Mouse (Mus musculus): Measurements from ENCODE around the gene Rnf5. TPM values are rescaled to one million over a fixed set of nuclear protein-coding genes. Genes with fewer than 3 reads are reported as not detected.

The Rnf5 gene
- polyA plus RNA-seq, 1 experiment from 2014 or later, result 80.8 TPM

GRCm38 (mm10) chr17:34578070-34578469 lies 25.4 kb downstream of the Rnf5 start:
- WGBS, result 78% methylated on average over 3 of the region's 3 CpGs
- no peak overlapping the region for H3K9ac ChIP-seq (ENCODE audit: low read depth, low read length)
- no peak for ATAC-seq (ENCODE audit: low read depth)

GRCm38 (mm10) chr17:34576577-34576976 lies 26.9 kb downstream of the Rnf5 start:
- Histone ChIP-seq H3K4me3 (ENCODE audit: low read depth, low read length) (no peak overlapping the region), H3K27me3 (replicated peaks; ENCODE audit: control insufficient read depth, insufficient read depth, low read length) (no peaks in the 10 kb centered on the region), H3K9ac (ENCODE audit: low read depth, low read length) (no peak overlapping the region), H3K4me2 (ENCODE audit: low read depth, low read length) (no peak overlapping the region), H3K4me1 (ENCODE audit: control insufficient read depth, insufficient read depth, low read length) (no peaks in the 10 kb centered on the region), H3K27ac (replicated peaks; ENCODE audit: low read depth, low read length) (no peak overlapping the region), H3K9me3 (ENCODE audit: control insufficient read depth, low read length) (no peaks in the 10 kb centered on the region), H3K36me3 (ENCODE audit: control insufficient read depth, insufficient read depth, low read length) (no peaks in the 10 kb centered on the region)
- peak; percentile 37 for DNase-seq (ENCODE audit: low spot score)
- 64% methylated on average over 5 of the region's 5 CpGs for WGBS
- ATAC-seq (ENCODE audit: low read depth), result no peak

More at GRCm38 (mm10) chr17:34578070-34578469, 25.4 kb downstream of the Rnf5 start:
- no peak overlapping the region for H3K4me2 ChIP-seq (ENCODE audit: low read depth, low read length)
- no peaks in the 10 kb centered on the region for H3K4me1 ChIP-seq (ENCODE audit: control insufficient read depth, insufficient read depth, low read length)
- no peaks in the 10 kb centered on the region for H3K9me3 ChIP-seq (ENCODE audit: control insufficient read depth, low read length)
- H3K4me3 ChIP-seq (ENCODE audit: low read depth, low read length), result no peak overlapping the region
- no peak overlapping the region for H3K27ac ChIP-seq (replicated peaks; ENCODE audit: low read depth, low read length)
- no peak for DNase-seq (ENCODE audit: low spot score)
- no peaks in the 10 kb centered on the region for H3K36me3 ChIP-seq (ENCODE audit: control insufficient read depth, insufficient read depth, low read length)
- no peaks in the 10 kb centered on the region for H3K27me3 ChIP-seq (replicated peaks; ENCODE audit: control insufficient read depth, insufficient read depth, low read length)

GRCm38 (mm10) chr17:34572361-34572760 lies 31.1 kb downstream of the Rnf5 start:
- 17% methylated on average over 14 of the region's 15 CpGs for WGBS
- Histone ChIP-seq H3K27me3 (replicated peaks; ENCODE audit: control insufficient read depth, insufficient read depth, low read length) (no peaks in the 10 kb centered on the region), H3K27ac (replicated peaks; ENCODE audit: low read depth, low read length) (no peak overlapping the region)

GRCm38 (mm10) chr17:34571875-34572274 lies 31.6 kb downstream of the Rnf5 start:
- no peak overlapping the region for H3K4me3 ChIP-seq (ENCODE audit: low read depth, low read length)
- H3K36me3 ChIP-seq (ENCODE audit: control insufficient read depth, insufficient read depth, low read length), result no peaks in the 10 kb centered on the region
- DNase-seq (ENCODE audit: low spot score) (no peak), ATAC-seq (ENCODE audit: low read depth) (no peak)
- no peak overlapping the region for H3K9ac ChIP-seq (ENCODE audit: low read depth, low read length)
- no peaks in the 10 kb centered on the region for H3K27me3 ChIP-seq (replicated peaks; ENCODE audit: control insufficient read depth, insufficient read depth, low read length)
- no peaks in the 10 kb centered on the region for H3K9me3 ChIP-seq (ENCODE audit: control insufficient read depth, low read length)
- H3K4me1 ChIP-seq (ENCODE audit: control insufficient read depth, insufficient read depth, low read length), result no peaks in the 10 kb centered on the region
- H3K27ac ChIP-seq (replicated peaks; ENCODE audit: low read depth, low read length), result no peak overlapping the region
- 10% methylated on average over 5 of the region's 5 CpGs for WGBS
- H3K4me2 ChIP-seq (ENCODE audit: low read depth, low read length), result no peak overlapping the region

More at GRCm38 (mm10) chr17:34572361-34572760, 31.1 kb downstream of the Rnf5 start:
- ATAC-seq (ENCODE audit: low read depth) (no peak), DNase-seq (ENCODE audit: low spot score) (no peak)
- Histone ChIP-seq H3K4me3 (ENCODE audit: low read depth, low read length) (no peak overlapping the region), H3K9me3 (ENCODE audit: control insufficient read depth, low read length) (no peaks in the 10 kb centered on the region), H3K4me1 (ENCODE audit: control insufficient read depth, insufficient read depth, low read length) (no peaks in the 10 kb centered on the region), H3K4me2 (ENCODE audit: low read depth, low read length) (no peak overlapping the region), H3K9ac (ENCODE audit: low read depth, low read length) (no peak overlapping the region), H3K36me3 (ENCODE audit: control insufficient read depth, insufficient read depth, low read length) (no peaks in the 10 kb centered on the region)

- Histone ChIP-seq H3K4me1 (ENCODE audit: control insufficient read depth, insufficient read depth, low read length) (no peaks in the 10 kb centered on the region), H3K36me3 (ENCODE audit: control insufficient read depth, insufficient read depth, low read length) (no peaks in the 10 kb centered on the region), H3K9me3 (ENCODE audit: control insufficient read depth, low read length) (no peaks in the 10 kb centered on the region), H3K4me3 (ENCODE audit: low read depth, low read length) (no peak overlapping the region), H3K27ac (replicated peaks; ENCODE audit: low read depth, low read length) (no peak overlapping the region), H3K27me3 (replicated peaks; ENCODE audit: control insufficient read depth, insufficient read depth, low read length) (no peaks in the 10 kb centered on the region), H3K4me2 (ENCODE audit: low read depth, low read length) (no peak overlapping the region), H3K9ac (ENCODE audit: low read depth, low read length) (no peak overlapping the region)
- no peak for DNase-seq (ENCODE audit: low spot score)
- no peak for ATAC-seq (ENCODE audit: low read depth)
- 66% methylated on average over 4 of the region's 4 CpGs for WGBS
Measured at GRCm38 (mm10) chr17:34569919-34570318, 33.6 kb downstream of the Rnf5 start.

- Histone ChIP-seq H3K4me3 (ENCODE audit: low read depth, low read length) (no peak overlapping the region), H3K36me3 (ENCODE audit: control insufficient read depth, insufficient read depth, low read length) (no peaks in the 10 kb centered on the region), H3K9me3 (ENCODE audit: control insufficient read depth, low read length) (no peaks in the 10 kb centered on the region), H3K4me1 (ENCODE audit: control insufficient read depth, insufficient read depth, low read length) (0 out of 2 replicates have a peak, but pooled peaks cover 4% of the 10 kb centered on the region), H3K27me3 (replicated peaks; ENCODE audit: control insufficient read depth, insufficient read depth, low read length) (no peaks in the 10 kb centered on the region), H3K4me2 (ENCODE audit: low read depth, low read length) (no peak overlapping the region), H3K27ac (replicated peaks; ENCODE audit: low read depth, low read length) (no peak overlapping the region), H3K9ac (ENCODE audit: low read depth, low read length) (no peak overlapping the region)
- DNase-seq (ENCODE audit: low spot score) (no peak), ATAC-seq (ENCODE audit: low read depth) (no peak)
- WGBS, result 80% methylated on average over 11 of the region's 13 CpGs
Measured at GRCm38 (mm10) chr17:34568421-34568820, 35.1 kb downstream of the Rnf5 start.

- no peak overlapping the region for H3K4me3 ChIP-seq (ENCODE audit: low read depth, low read length)
- no peak overlapping the region for H3K9ac ChIP-seq (ENCODE audit: low read depth, low read length)
- 59% methylated on average over 6 of the region's 9 CpGs for WGBS
- no peak overlapping the region for H3K27ac ChIP-seq (replicated peaks; ENCODE audit: low read depth, low read length)
- DNase-seq (ENCODE audit: low spot score) (no peak), ATAC-seq (ENCODE audit: low read depth) (no peak)
- no peaks in the 10 kb centered on the region for H3K9me3 ChIP-seq (ENCODE audit: control insufficient read depth, low read length)
- H3K27me3 ChIP-seq (replicated peaks; ENCODE audit: control insufficient read depth, insufficient read depth, low read length), result no peaks in the 10 kb centered on the region
- H3K4me2 ChIP-seq (ENCODE audit: low read depth, low read length), result no peak overlapping the region
- H3K36me3 ChIP-seq (ENCODE audit: control insufficient read depth, insufficient read depth, low read length), result no peaks in the 10 kb centered on the region
- 0 out of 2 replicates have a peak, but pooled peaks cover 4% of the 10 kb centered on the region for H3K4me1 ChIP-seq (ENCODE audit: control insufficient read depth, insufficient read depth, low read length)
Measured at GRCm38 (mm10) chr17:34567311-34567710, 36.2 kb downstream of the Rnf5 start.

- Histone ChIP-seq H3K4me3 (ENCODE audit: low read depth, low read length) (no peak overlapping the region), H3K36me3 (ENCODE audit: control insufficient read depth, insufficient read depth, low read length) (no peaks in the 10 kb centered on the region), H3K4me2 (ENCODE audit: low read depth, low read length) (peak overlapping the region; percentile 2; the same call in 1 of the 2 replicates), H3K9ac (ENCODE audit: low read depth, low read length) (no peak overlapping the region), H3K4me1 (ENCODE audit: control insufficient read depth, insufficient read depth, low read length) (0 out of 2 replicates have a peak, but pooled peaks cover 4% of the 10 kb centered on the region), H3K9me3 (ENCODE audit: control insufficient read depth, low read length) (no peaks in the 10 kb centered on the region), H3K27ac (replicated peaks; ENCODE audit: low read depth, low read length) (peak overlapping the region; percentile 19; the same call in 1 of the 2 replicates), H3K27me3 (replicated peaks; ENCODE audit: control insufficient read depth, insufficient read depth, low read length) (no peaks in the 10 kb centered on the region)
- 29% methylated on average over 3 of the region's 3 CpGs for WGBS
- no peak for ATAC-seq (ENCODE audit: low read depth)
- no peak for DNase-seq (ENCODE audit: low spot score)
Measured at GRCm38 (mm10) chr17:34564796-34565195, 38.7 kb downstream of the Rnf5 start.

- no peaks in the 10 kb centered on the region for H3K36me3 ChIP-seq (ENCODE audit: control insufficient read depth, insufficient read depth, low read length)
- 21% methylated on average over 6 of the region's 6 CpGs for WGBS
- H3K9ac ChIP-seq (ENCODE audit: low read depth, low read length), result 0 out of 2 replicates have a peak within 1 kb of the TSS, but pooled peaks have one; percentile 5
- H3K4me3 ChIP-seq (ENCODE audit: low read depth, low read length), result no peak within 1 kb of the TSS
- H3K27ac ChIP-seq (replicated peaks; ENCODE audit: low read depth, low read length), result peak within 1 kb of the TSS; percentile 19
- H3K4me2 ChIP-seq (ENCODE audit: low read depth, low read length), result peak within 1 kb of the TSS; percentile 2; the same call in 1 of the 2 replicates
- H3K4me1 ChIP-seq (ENCODE audit: control insufficient read depth, insufficient read depth, low read length), result 0 out of 2 replicates have a peak, but pooled peaks cover 4% of the 10 kb centered on the region
- peak; percentile 10 for DNase-seq (ENCODE audit: low spot score)
- ATAC-seq (ENCODE audit: low read depth), result no peak
- no peaks in the 10 kb centered on the region for H3K9me3 ChIP-seq (ENCODE audit: control insufficient read depth, low read length)
- no peaks in the 10 kb centered on the region for H3K27me3 ChIP-seq (replicated peaks; ENCODE audit: control insufficient read depth, insufficient read depth, low read length)
Measured at GRCm38 (mm10) chr17:34564003-34564421, 39.5 kb downstream of the Rnf5 start, which contains the start of gene Notch4. TSS of gene Notch4 (plus strand) at chr17:34564268.

Measured in embryonic facial prominence, embryonic 14.5 days (tissue).